Mouse (Mus musculus) thymus, adult 2 months (tissue): ENCODE data around the gene Tmem131l. TPM values are rescaled to one million over a fixed set of nuclear protein-coding genes. Genes with fewer than 3 reads are reported as not detected.

ENCODE experiments used
- DNase-seq: peaks from one replicate; pipeline ENCODE4 v3.0.0; 2021
- H3K27ac ChIP-seq: fragments of 200-500 bp; 2 replicates; pipeline ENCODE4 v1.5.1; 2012; ENCODE audit warnings: low read length, control low read depth; ENCODE audit not compliant: control insufficient read depth, insufficient read depth
- H3K27me3 ChIP-seq: fragments of 200-500 bp; 2 replicates; pipeline ENCODE4 v1.6.1; 2012; ENCODE audit warnings: mild to moderate bottlenecking, low read length, moderate library complexity, mixed read lengths; ENCODE audit not compliant: control insufficient read depth, insufficient read depth
- H3K36me3 ChIP-seq: fragments of 200-500 bp; 2 replicates; pipeline ENCODE4 v1.6.1; 2012; ENCODE audit warnings: mild to moderate bottlenecking, low read length, moderate library complexity; ENCODE audit not compliant: control insufficient read depth, insufficient read depth
- H3K4me1 ChIP-seq: fragments of 200-500 bp; replicated peaks from 2 replicates; pipeline ENCODE4 v1.6.1; 2012; ENCODE audit warnings: low read length; ENCODE audit not compliant: control insufficient read depth, insufficient read depth
- H3K4me3 ChIP-seq: fragments of 200-500 bp; 2 replicates; pipeline ENCODE4 v1.5.1; 2012; ENCODE audit warnings: mild to moderate bottlenecking, low read length, control low read depth, moderate library complexity; ENCODE audit not compliant: control insufficient read depth, insufficient read depth
- CTCF ChIP-seq: fragments of 200-500 bp; IDR thresholded peaks from 2 replicates; pipeline ENCODE4 v1.5.1; 2012; ENCODE audit warnings: mild to moderate bottlenecking, control low read depth, low read length, moderate library complexity, borderline replicate concordance; ENCODE audit not compliant: control insufficient read depth, poor library complexity, insufficient read depth; ENCODE audit errors: extremely low read depth
- POLR2A ChIP-seq: fragments of 200-500 bp; IDR thresholded peaks from 2 replicates; pipeline ENCODE4 v1.6.1; 2012; ENCODE audit warnings: mild to moderate bottlenecking, low read length, control low read depth, moderate library complexity; ENCODE audit not compliant: control insufficient read depth, poor library complexity, insufficient read depth; ENCODE audit errors: extremely low read depth
- WGBS: fragments of 180-500 bp; shearing (Covaris S2); methylation state at CpG from one replicate; pipeline ENCODE4 v1.1.7; 2018; 5-methylcytosine and 5-hydroxymethylcytosine counted together
- polyA plus RNA-seq: library from polyadenylated mRNA; depleted of rRNA; stranded (reverse); fragments of >200 nt; gene quantifications from 2 replicates; pipeline ENCODE4 v1.2.3, GENCODE M21; 2012

Gene Tmem131l
- polyA plus RNA-seq, 1 experiment: 201 TPM

- no peak for DNase-seq
- WGBS: 96% methylated on average over 2 of the region's 2 CpGs
Observed at GRCm38 (mm10) chr3:83865216-83865615, 174.8 kb downstream of the Tmem131l start.

GRCm38 (mm10) chr3:83864064-83864548 is 175.9 kb downstream of the Tmem131l start:
- Histone ChIP-seq H3K36me3 (no peaks in the 10 kb centered on the region), H3K4me3 (no peak overlapping the region), H3K4me1 (0 out of 2 replicates have a peak, but pooled peaks cover 2% of the 10 kb centered on the region), H3K27ac (no peak overlapping the region), H3K27me3 (no peaks in the 10 kb centered on the region)
- DNase-seq: no peak
- 92% methylated on average over 9 of the region's 9 CpGs for WGBS
- TF ChIP-seq CTCF: no peak
- TF ChIP-seq POLR2A: no peak

More at GRCm38 (mm10) chr3:83865216-83865615, 174.8 kb downstream of the Tmem131l start:
- H3K4me1 ChIP-seq: 0 out of 2 replicates have a peak, but pooled peaks cover 2% of the 10 kb centered on the region
- H3K27ac ChIP-seq: no peak overlapping the region
- H3K4me3 ChIP-seq: no peak overlapping the region
- H3K27me3 ChIP-seq: no peaks in the 10 kb centered on the region
- TF ChIP-seq CTCF (no peak), POLR2A (no peak)
- no peaks in the 10 kb centered on the region for H3K36me3 ChIP-seq

GRCm38 (mm10) chr3:83862956-83863355 is 177.0 kb downstream of the Tmem131l start:
- 0 out of 2 replicates have a peak, but pooled peaks cover 2% of the 10 kb centered on the region for H3K4me1 ChIP-seq
- WGBS: 13% methylated on average over 1 of the region's 1 CpGs
- H3K4me3 ChIP-seq: no peak overlapping the region
- DNase-seq: peak; percentile 21
- no peak for TF ChIP-seq CTCF
- no peaks in the 10 kb centered on the region for H3K27me3 ChIP-seq
- H3K36me3 ChIP-seq: no peaks in the 10 kb centered on the region
- H3K27ac ChIP-seq: no peak overlapping the region

DNA sequence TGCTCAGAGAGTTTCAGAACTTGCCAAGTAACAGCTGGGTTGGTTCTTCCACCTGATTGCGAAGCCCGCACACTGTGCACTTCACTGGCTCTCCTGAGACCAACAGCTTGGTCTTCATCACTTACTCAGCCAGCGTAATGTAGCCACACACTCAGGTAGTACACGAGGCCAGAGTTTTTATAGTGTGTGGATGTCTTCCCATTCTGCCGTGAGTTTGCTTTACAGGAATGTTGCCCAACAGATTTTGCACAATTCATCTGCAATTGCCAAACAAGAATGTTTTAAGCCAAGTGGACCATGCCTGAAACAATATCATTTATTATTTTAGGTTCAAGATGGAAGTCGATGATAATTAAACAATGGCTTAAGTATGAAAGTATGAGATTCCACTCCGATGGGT is 180.4 kb downstream of the Tmem131l start:
- no peak for DNase-seq
- Histone ChIP-seq H3K36me3 (no peaks in the 10 kb centered on the region), H3K27me3 (no peaks in the 10 kb centered on the region), H3K4me3 (no peak overlapping the region), H3K27ac (no peak overlapping the region), H3K4me1 (0 out of 2 replicates have a peak, but pooled peaks cover 2% of the 10 kb centered on the region)
- no peak for TF ChIP-seq CTCF
- no peak for TF ChIP-seq POLR2A
- WGBS: 94% methylated on average over 7 of the region's 7 CpGs

DNA sequence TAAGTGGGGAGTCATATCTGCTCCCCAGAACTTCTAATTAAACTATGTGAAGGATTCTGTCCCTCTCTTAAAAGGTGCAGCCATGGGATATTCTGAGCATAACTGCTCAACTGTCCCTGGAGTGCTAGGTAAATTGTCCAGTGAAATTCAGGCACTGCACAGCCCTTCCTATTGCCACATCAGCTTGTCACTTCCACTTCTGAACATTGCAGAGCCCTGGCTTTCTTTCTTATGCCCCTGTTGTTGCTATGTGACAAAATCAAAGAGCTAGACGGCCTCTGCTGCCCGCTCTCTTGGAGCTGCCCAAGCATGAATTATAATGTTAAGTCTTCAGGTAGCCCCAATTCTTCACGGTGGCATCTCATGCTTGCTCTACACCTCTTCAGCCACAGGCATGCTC is 180.9 kb downstream of the Tmem131l start:
- no peak for DNase-seq
- TF ChIP-seq CTCF (no peak), POLR2A (no peak)
- 92% methylated on average over 3 of the region's 3 CpGs for WGBS
- no peak overlapping the region for H3K4me3 ChIP-seq
- 0 out of 2 replicates have a peak, but pooled peaks cover 2% of the 10 kb centered on the region for H3K4me1 ChIP-seq
- no peaks in the 10 kb centered on the region for H3K36me3 ChIP-seq
- no peak overlapping the region for H3K27ac ChIP-seq
- H3K27me3 ChIP-seq: no peaks in the 10 kb centered on the region

GRCm38 (mm10) chr3:83857621-83858020 is 182.4 kb downstream of the Tmem131l start:
- Histone ChIP-seq H3K4me1 (no peaks in the 10 kb centered on the region), H3K27me3 (no peaks in the 10 kb centered on the region), H3K36me3 (no peaks in the 10 kb centered on the region), H3K4me3 (no peak overlapping the region), H3K27ac (no peak overlapping the region)
- 96% methylated on average over 13 of the region's 13 CpGs for WGBS
- TF ChIP-seq CTCF (no peak), POLR2A (no peak)
- no peak for DNase-seq

DNA sequence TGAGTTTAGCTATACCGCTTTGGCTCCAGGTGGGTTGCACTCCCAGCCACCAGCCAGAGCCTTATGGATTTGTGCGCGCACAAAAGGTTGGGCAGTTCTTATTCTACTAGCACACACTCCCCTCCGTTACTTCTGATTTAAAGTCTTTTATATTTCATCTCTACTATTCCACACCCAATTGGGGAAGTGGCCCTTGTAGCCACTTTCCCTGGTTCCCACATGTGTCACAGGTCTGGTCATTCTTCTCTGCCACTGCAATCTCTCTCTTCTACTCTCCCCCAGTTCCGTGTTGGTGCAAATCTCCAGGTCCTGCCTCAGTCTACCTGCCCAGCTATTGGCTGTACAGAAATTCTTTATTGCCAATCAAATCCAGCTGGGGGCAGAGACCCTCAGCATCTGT is 184.3 kb downstream of the Tmem131l start:
- no peak for TF ChIP-seq CTCF
- no peak for TF ChIP-seq POLR2A
- no peak for DNase-seq
- 85% methylated on average over 5 of the region's 5 CpGs for WGBS
- no peaks in the 10 kb centered on the region for H3K4me1 ChIP-seq
- H3K27me3 ChIP-seq: no peaks in the 10 kb centered on the region
- no peaks in the 10 kb centered on the region for H3K36me3 ChIP-seq
- H3K4me3 ChIP-seq: no peak overlapping the region
- no peak overlapping the region for H3K27ac ChIP-seq
